Mouse (Mus musculus) small intestine, adult 2 months (tissue): ENCODE results near the gene Kat6b.

Experiments used
- CTCF ChIP-seq: fragments of 200-500 bp; IDR thresholded peaks from 2 replicates; pipeline ENCODE4 v1.5.1; 2012; ENCODE audit warnings: low read depth, mild to moderate bottlenecking, control low read depth, inconsistent platforms, low read length, moderate library complexity, mixed read lengths; ENCODE audit not compliant: insufficient replicate concordance, insufficient read length; ENCODE audit errors: extremely low read depth
- POLR2A ChIP-seq: fragments of 200-500 bp; IDR thresholded peaks from 2 replicates; pipeline ENCODE4 v1.6.1; 2012; ENCODE audit warnings: low read depth, mild to moderate bottlenecking, control low read depth, inconsistent platforms, low read length, moderate library complexity

GRCm38 (mm10) chr14:21561396-21562065, 80.3 kb downstream of the Kat6b start:
- TF ChIP-seq POLR2A, result no peak
- TF ChIP-seq CTCF, result no peak
